Mouse (Mus musculus) brain, embryonic 14.5 days (tissue): ENCODE measurements around the gene Ebf3.

Experiments used
- CTCF ChIP-seq: fragments of 200-500 bp; IDR thresholded peaks from 2 replicates; pipeline ENCODE4 v1.5.1; 2012; ENCODE audit warnings: inconsistent platforms, mild to moderate bottlenecking, moderate library complexity, borderline replicate concordance; ENCODE audit not compliant: insufficient read depth, insufficient read length; ENCODE audit errors: extremely low read depth
- POLR2A ChIP-seq: fragments of 200-500 bp; IDR thresholded peaks from 2 replicates; pipeline ENCODE4 v1.6.1; 2012; ENCODE audit warnings: mild to moderate bottlenecking, inconsistent platforms, borderline replicate concordance; ENCODE audit not compliant: poor library complexity, insufficient read depth, insufficient read length, severe bottlenecking; ENCODE audit errors: extremely low read depth

DNA sequence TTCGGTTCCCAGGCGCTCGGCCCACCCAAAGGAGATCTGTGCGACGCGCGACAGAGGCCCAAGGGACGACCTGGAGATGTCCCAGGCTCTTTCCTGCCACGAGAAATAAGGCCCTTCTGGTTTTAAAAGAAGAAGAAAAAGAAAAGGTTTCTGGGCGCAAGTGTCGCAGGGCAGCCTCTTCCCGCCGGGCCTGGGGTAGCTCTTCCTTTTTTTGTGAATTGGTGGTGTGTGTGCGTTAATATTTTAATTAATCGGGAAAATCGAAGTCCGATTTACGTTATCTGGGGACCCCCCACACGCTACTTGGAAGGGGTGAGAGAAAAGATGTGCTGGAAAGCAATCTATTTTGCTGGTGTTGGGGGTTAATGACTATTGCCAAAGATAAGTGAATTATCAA, 1.3 kb upstream of the Ebf3 start:
- TF ChIP-seq POLR2A (no peak), CTCF (no peak)
